Mouse (Mus musculus) kidney, adult 2 months (tissue): ENCODE measurements around the gene Mfap3l.

Experiments
- CTCF ChIP-seq: fragments of 200-500 bp; conservative IDR thresholded peaks from 2 replicates; pipeline ENCODE4 v1.5.1; 2011; ENCODE audit warnings: low read depth, mild to moderate bottlenecking, control low read depth, low read length, moderate library complexity, mixed read lengths; ENCODE audit not compliant: insufficient read depth, insufficient read length
- POLR2A ChIP-seq: fragments of 200-500 bp; IDR thresholded peaks from one replicate; pipeline ENCODE4 v1.6.1; 2011; ENCODE audit warnings: low read depth, low read length, control low read depth

- TF ChIP-seq CTCF (no peak), POLR2A (no peak)
Observed at GRCm38 (mm10) chr8:60657425-60658113, 24.9 kb downstream of the Mfap3l start.
